Mouse (Mus musculus) testis, adult 2 months (tissue): ENCODE results near the gene Rtca. TPM values are rescaled to one million over a fixed set of nuclear protein-coding genes. Genes with fewer than 3 reads are reported as not detected.

ENCODE experiments used
- H3K27ac ChIP-seq: fragments of 200-500 bp; 2 replicates; pipeline ENCODE4 v1.5.1; 2012; ENCODE audit warnings: low read depth, low read length; ENCODE audit not compliant: control insufficient read depth, insufficient read depth
- H3K27me3 ChIP-seq: fragments of 200-500 bp; 2 replicates; pipeline ENCODE4 v1.6.1; 2012; ENCODE audit warnings: mild to moderate bottlenecking, low read length, moderate library complexity; ENCODE audit not compliant: control insufficient read depth, insufficient read depth
- H3K36me3 ChIP-seq: fragments of 200-500 bp; 2 replicates; pipeline ENCODE4 v1.6.1; 2012; ENCODE audit warnings: mild to moderate bottlenecking, low read length; ENCODE audit not compliant: control insufficient read depth, insufficient read depth
- H3K4me1 ChIP-seq: fragments of 200-500 bp; 2 replicates; pipeline ENCODE4 v1.6.1; 2012; ENCODE audit warnings: low read length; ENCODE audit not compliant: control insufficient read depth, insufficient read depth
- H3K4me3 ChIP-seq: fragments of 200-500 bp; 2 replicates; pipeline ENCODE4 v1.5.1; 2012; ENCODE audit warnings: low read depth, mild to moderate bottlenecking, low read length, moderate library complexity, mixed read lengths; ENCODE audit not compliant: control insufficient read depth
- CTCF ChIP-seq: fragments of 200-500 bp; IDR thresholded peaks from 2 replicates; pipeline ENCODE4 v1.5.1; 2012; ENCODE audit warnings: low read depth, mild to moderate bottlenecking, inconsistent platforms, low read length, moderate library complexity; ENCODE audit not compliant: control insufficient read depth, insufficient read depth, insufficient replicate concordance
- POLR2A ChIP-seq: fragments of 200-500 bp; IDR thresholded peaks from 2 replicates; pipeline ENCODE4 v1.6.1; 2012; ENCODE audit warnings: low read depth, mild to moderate bottlenecking, inconsistent platforms, low read length, moderate library complexity; ENCODE audit not compliant: control insufficient read depth
- polyA plus RNA-seq: library from polyadenylated mRNA; depleted of rRNA; stranded (reverse); fragments of >200 nt; gene quantifications from 2 replicates; pipeline ENCODE4 v1.2.3, GENCODE M21; 2012

Rtca gene
- polyA plus RNA-seq, 1 experiment, result 100 TPM

GRCm38 (mm10) chr3:116491923-116492454, 16.0 kb downstream of the Rtca start:
- Histone ChIP-seq H3K36me3 (peaks cover 4% of the 10 kb centered on the region), H3K27me3 (no peaks in the 10 kb centered on the region), H3K4me1 (no peaks in the 10 kb centered on the region), H3K27ac (no peak overlapping the region), H3K4me3 (no peak overlapping the region)
- no peak for TF ChIP-seq CTCF
- TF ChIP-seq POLR2A, result no peak

DNA sequence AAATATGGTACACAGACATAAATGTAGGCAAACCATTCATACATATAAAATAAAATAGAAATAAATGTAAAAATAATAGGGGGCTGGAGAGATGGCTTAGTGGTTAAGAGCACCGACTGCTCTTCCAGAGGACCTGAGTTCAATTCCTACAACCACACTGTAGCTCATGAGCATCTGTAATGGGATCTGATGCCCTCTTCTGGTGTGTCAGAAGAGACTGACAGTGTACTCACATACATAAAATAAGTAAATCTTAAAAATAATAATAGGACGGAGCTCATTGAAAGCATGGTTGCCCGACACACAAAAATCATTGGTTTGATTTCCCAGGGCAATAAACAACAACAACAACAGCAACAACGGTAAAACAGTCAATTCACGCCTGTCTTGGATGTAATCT, 17.1 kb downstream of the Rtca start:
- Histone ChIP-seq H3K27ac (no peak overlapping the region), H3K4me3 (no peak overlapping the region), H3K4me1 (no peaks in the 10 kb centered on the region), H3K36me3 (peaks cover 4% of the 10 kb centered on the region), H3K27me3 (no peaks in the 10 kb centered on the region)
- no peak for TF ChIP-seq POLR2A
- TF ChIP-seq CTCF, result no peak

GRCm38 (mm10) chr3:116483271-116483670, 24.7 kb downstream of the Rtca start:
- no peaks in the 10 kb centered on the region for H3K27me3 ChIP-seq
- TF ChIP-seq POLR2A (no peak), CTCF (no peak)
- no peaks in the 10 kb centered on the region for H3K4me1 ChIP-seq
- H3K27ac ChIP-seq, result no peak overlapping the region
- H3K4me3 ChIP-seq, result no peak overlapping the region
- H3K36me3 ChIP-seq, result no peaks in the 10 kb centered on the region; the same call in none of the 2 replicates

GRCm38 (mm10) chr3:116482724-116483123, 25.3 kb downstream of the Rtca start:
- H3K27me3 ChIP-seq, result no peaks in the 10 kb centered on the region
- no peak overlapping the region for H3K4me3 ChIP-seq

DNA sequence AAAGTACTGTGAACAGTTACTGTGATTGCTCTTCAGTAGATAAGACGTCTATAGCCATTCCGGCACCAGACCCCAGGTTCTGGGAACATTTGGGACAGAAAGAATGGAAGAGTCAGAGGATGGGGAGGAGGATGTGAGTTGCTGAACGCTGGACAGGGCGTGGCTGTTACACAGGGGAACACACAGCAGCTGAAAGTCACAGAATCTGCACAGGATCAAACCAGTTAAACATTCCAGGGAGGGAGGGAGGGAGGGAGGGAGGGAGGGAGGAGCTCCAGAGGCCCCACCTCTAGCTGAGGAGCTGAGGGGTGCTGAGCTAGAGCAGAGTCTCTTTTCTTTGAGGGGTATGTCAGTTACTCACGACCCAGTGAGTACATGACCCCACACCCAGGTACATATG, 27.1 kb downstream of the Rtca start:
- Histone ChIP-seq H3K27me3 (no peaks in the 10 kb centered on the region), H3K36me3 (no peaks in the 10 kb centered on the region), H3K4me1 (no peaks in the 10 kb centered on the region), H3K4me3 (no peak overlapping the region), H3K27ac (no peak overlapping the region)
- TF ChIP-seq POLR2A, result no peak
- TF ChIP-seq CTCF, result no peak

More at GRCm38 (mm10) chr3:116482724-116483123, 25.3 kb downstream of the Rtca start:
- no peaks in the 10 kb centered on the region for H3K4me1 ChIP-seq
- TF ChIP-seq CTCF (no peak), POLR2A (no peak)
- no peaks in the 10 kb centered on the region; the same call in none of the 2 replicates for H3K36me3 ChIP-seq
- H3K27ac ChIP-seq, result no peak overlapping the region

GRCm38 (mm10) chr3:116480119-116480518, 27.9 kb downstream of the Rtca start:
- Histone ChIP-seq H3K27me3 (no peaks in the 10 kb centered on the region), H3K36me3 (no peaks in the 10 kb centered on the region), H3K4me1 (no peaks in the 10 kb centered on the region), H3K27ac (no peak overlapping the region), H3K4me3 (no peak overlapping the region)
- no peak for TF ChIP-seq CTCF
- TF ChIP-seq POLR2A, result no peak

DNA sequence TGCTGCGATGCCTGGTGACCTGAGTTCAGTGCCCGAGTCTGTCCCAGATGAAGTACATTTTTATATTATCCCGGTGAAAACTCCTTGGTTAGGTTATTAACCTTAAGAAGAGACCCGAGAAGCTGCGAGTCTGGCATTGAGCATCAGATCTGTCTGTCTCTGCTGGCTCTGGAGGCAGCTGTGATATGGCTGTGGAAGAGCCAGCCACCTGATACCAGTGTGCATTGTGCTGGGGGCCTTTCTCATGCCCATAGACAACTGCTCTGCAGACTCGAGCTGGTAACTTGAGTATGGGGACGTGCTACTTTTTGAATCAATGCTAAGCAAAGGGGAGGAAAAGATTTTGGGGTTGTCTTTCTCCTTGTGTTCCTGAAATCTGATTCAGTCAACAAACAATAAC, 30.7 kb downstream of the Rtca start:
- no peaks in the 10 kb centered on the region for H3K4me1 ChIP-seq
- H3K4me3 ChIP-seq, result no peak overlapping the region
- TF ChIP-seq CTCF (no peak), POLR2A (no peak)
- H3K36me3 ChIP-seq, result no peaks in the 10 kb centered on the region
- H3K27ac ChIP-seq, result no peak overlapping the region
- no peaks in the 10 kb centered on the region for H3K27me3 ChIP-seq

- no peak for TF ChIP-seq CTCF
- TF ChIP-seq POLR2A, result no peak
- Histone ChIP-seq H3K4me1 (no peaks in the 10 kb centered on the region), H3K4me3 (no peak overlapping the region)
Observed at GRCm38 (mm10) chr3:116476686-116477298, 31.2 kb downstream of the Rtca start.

More at GRCm38 (mm10) chr3:116476686-116477298, 31.2 kb downstream of the Rtca start:
- H3K36me3 ChIP-seq, result no peaks in the 10 kb centered on the region
- H3K27me3 ChIP-seq, result no peaks in the 10 kb centered on the region
- H3K27ac ChIP-seq, result no peak overlapping the region
